ENCODE assay signal across 8 mouse cellular contexts in the genomic region with DNA sequence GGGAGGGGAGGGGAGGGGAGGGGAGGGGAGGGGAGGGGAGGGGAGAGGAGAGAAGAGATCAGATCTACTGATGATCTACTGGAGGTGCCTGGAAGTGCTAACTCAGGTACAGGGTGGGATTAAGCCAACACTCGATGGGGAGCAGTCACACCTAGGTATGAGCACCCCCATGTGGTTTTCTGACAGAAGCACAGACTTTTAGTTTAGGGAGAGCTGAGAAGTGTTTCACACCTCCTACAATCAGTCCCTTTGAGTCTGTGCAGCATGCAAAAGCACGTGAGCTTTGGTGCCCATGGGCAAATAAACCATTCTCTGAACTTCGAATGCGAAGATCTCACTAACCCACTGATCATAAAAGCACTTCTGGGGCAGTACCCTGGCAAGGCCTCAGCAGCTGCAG.
DNase-seq lines count a peak whose midpoint lies in the region.

No protein-coding gene starts in this region.

- peak; percentile 31 for DNase-seq in kidney, adult 18-20 months
- no peak for DNase-seq in kidney, postnatal 10 days
- peak; percentile 32 for DNase-seq in 3T3-L1 (ENCODE audit: low read depth, low spot score)
- DNase-seq in CD4-positive helper T cell, adult 2 months (ENCODE audit: low read depth, low spot score) = peak; percentile 68
- peak; percentile 71 for DNase-seq in induced T-regulatory cell, adult 2 months (ENCODE audit: low read depth)
- no peak for DNase-seq in ovary, adult 18-20 months (ENCODE audit: low spot score)
- no peak for DNase-seq in frontal cortex, postnatal 25 days (ENCODE audit: low spot score in 2 of 2)
- DNase-seq in spleen, postnatal 10 days (ENCODE audit: low spot score in 2 of 2) = no peak

Comparison
In these comparisons a context has a peak if more than half of its experiments do, and no peak if none do; other contexts are left out.
1. DNase-seq: peak in kidney, adult 18-20 months (single experiment), 3T3-L1 (single experiment), CD4-positive helper T cell, adult 2 months (single experiment) and induced T-regulatory cell, adult 2 months (single experiment); none in kidney, postnatal 10 days (single experiment), ovary, adult 18-20 months (single experiment), frontal cortex, postnatal 25 days (0 of 2) and spleen, postnatal 10 days (0 of 2).